Mouse (Mus musculus) C2C12 (cell line): ENCODE measurements around the gene Dcaf10.
A peak's percentile ranks its signal among the peaks of the same experiment; 100 is the strongest.

Experiments used
- CEBPB ChIP-seq: IDR thresholded peaks from one replicate; pipeline ENCODE4 v1.6.1; 2011; ENCODE audit warnings: low read depth, mild to moderate bottlenecking, control low read depth, moderate library complexity
- CTCF ChIP-seq: IDR thresholded peaks from one replicate; pipeline ENCODE4 v1.5.1; 2011; ENCODE audit not compliant: control insufficient read depth, insufficient read depth, insufficient read length
- FOSL1 ChIP-seq: IDR thresholded peaks from one replicate; pipeline ENCODE4 v1.8.0; 2011; ENCODE audit warnings: mild to moderate bottlenecking, low read length; ENCODE audit not compliant: poor library complexity, insufficient read depth, severe bottlenecking
- MAX ChIP-seq: IDR thresholded peaks from one replicate; pipeline ENCODE4 v1.6.1; 2011; ENCODE audit warnings: mild to moderate bottlenecking, control low read depth
- MYOD1 ChIP-seq: IDR thresholded peaks from one replicate; pipeline ENCODE4 v1.6.1; 2011; ENCODE audit warnings: low read depth; ENCODE audit not compliant: control insufficient read depth, insufficient read length
- MYOG ChIP-seq: IDR thresholded peaks from one replicate; pipeline ENCODE4 v1.6.1; 2011; ENCODE audit not compliant: control insufficient read depth, insufficient read length; ENCODE audit errors: extremely low read depth
- USF1 ChIP-seq: IDR thresholded peaks from one replicate; pipeline ENCODE4 v1.6.1; 2011; ENCODE audit warnings: low read depth, mild to moderate bottlenecking, control low read depth, moderate library complexity

DNA sequence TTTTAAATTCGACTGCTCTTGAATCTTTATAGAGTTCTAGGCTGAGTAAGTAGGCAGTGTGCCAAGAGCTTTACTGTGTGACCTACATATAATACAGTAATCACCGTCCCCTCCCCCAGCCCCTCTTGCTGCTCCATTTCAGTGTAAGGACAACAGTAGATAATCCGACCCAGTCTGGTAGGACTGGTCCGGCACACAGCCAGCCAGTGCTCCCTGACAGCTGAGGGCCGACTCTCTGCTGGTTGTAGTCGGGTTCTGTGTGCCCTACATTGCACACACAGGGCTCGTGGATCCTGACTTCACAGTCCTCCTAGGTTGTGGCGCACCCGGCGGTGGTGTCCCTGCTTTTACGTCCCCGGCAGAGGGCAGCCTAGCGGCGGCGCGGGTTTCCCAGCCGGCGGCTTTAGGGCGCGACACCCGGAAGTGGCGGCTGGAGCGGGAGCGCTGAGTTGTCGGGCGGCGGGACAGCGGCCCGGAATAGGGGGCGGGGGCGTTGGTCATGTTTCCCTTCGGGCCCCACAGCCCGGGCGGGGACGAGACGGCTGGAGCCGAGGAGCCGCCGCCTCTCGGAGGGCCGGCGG is at the start of gene Dcaf10:
- TF ChIP-seq CTCF = peak; percentile 57
- no peak for TF ChIP-seq USF1
- peak; percentile 74 for TF ChIP-seq MAX
- TF ChIP-seq MYOD1 = no peak
- TF ChIP-seq CEBPB = no peak
- no peak for TF ChIP-seq FOSL1
- TF ChIP-seq MYOG = no peak
